Mouse (Mus musculus) mouse embryonic stem cell (cell line): ENCODE data around the gene Jph4.

Experiments used
- in situ Hi-C, 2 experiments: fragments of 300-500 bp; cut with MboI; formaldehyde crosslinking; loops; 1 replicate in 1 of 2; 3 replicates in 1 of 2; pipeline ENCODE4 v1.14.3; 2019 to 2020; ENCODE audit warnings: low sequenced_read_pairs in 2 of 2, low pct_unique_long_range_greater_than_20kb in 1 of 2, mixed read lengths in 1 of 2; ENCODE audit not compliant: unreplicated experiment in 1 of 2

Jph4 gene

GRCm38 (mm10) chr14:55116425-55117200 is at the start of gene Jph4:
Jph4 (minus strand) TSS chr14:55116935.
- in situ Hi-C loops = loop anchor here in 1 of 2 experiments (10.0 kb wide), 1 partner anchor 318 kb away; no protein-coding TSS in a partner anchor

GRCm38 (mm10) chr14:55164172-55164806 is 47.6 kb upstream of the Jph4 start:
- in situ Hi-C loops = no loop called here

GRCm38 (mm10) chr14:55162168-55162567 is 45.4 kb upstream of the Jph4 start:
- in situ Hi-C loops = no loop called here

- in situ Hi-C loops = no loop called here
These were observed 44.4 kb upstream of the Jph4 start for GRCm38 (mm10) chr14:55161098-55161634.

- in situ Hi-C loops = no loop called here
These were observed 43.7 kb upstream of the Jph4 start for GRCm38 (mm10) chr14:55160251-55161071.

- in situ Hi-C loops = no loop called here
These were observed 40.8 kb upstream of the Jph4 start for GRCm38 (mm10) chr14:55157322-55158065.

GRCm38 (mm10) chr14:55152951-55153481 is 36.3 kb upstream of the Jph4 start:
- in situ Hi-C loops = no loop called here

GRCm38 (mm10) chr14:55152174-55152573 is 35.4 kb upstream of the Jph4 start:
- in situ Hi-C loops = no loop called here

- in situ Hi-C loops = no loop called here
These were observed 34.2 kb upstream of the Jph4 start for GRCm38 (mm10) chr14:55150985-55151384.

GRCm38 (mm10) chr14:55149041-55149440 is 32.3 kb upstream of the Jph4 start:
- in situ Hi-C loops = loop anchor here in 1 of 2 experiments (10.0 kb wide), 1 partner anchor 66 kb away; no protein-coding TSS in a partner anchor

GRCm38 (mm10) chr14:55148363-55148915 is 31.7 kb upstream of the Jph4 start:
- in situ Hi-C loops = loop anchor here in 1 of 2 experiments (10.0 kb wide), 1 partner anchor 66 kb away; no protein-coding TSS in a partner anchor

- in situ Hi-C loops = loop anchor here in 1 of 2 experiments (10.0 kb wide), 1 partner anchor 68 kb away; no protein-coding TSS in a partner anchor
These were observed 30.2 kb upstream of the Jph4 start for GRCm38 (mm10) chr14:55146829-55147401.

GRCm38 (mm10) chr14:55146324-55146723 is 29.6 kb upstream of the Jph4 start:
- in situ Hi-C loops = loop anchor here in 1 of 2 experiments (10.0 kb wide), 1 partner anchor 68 kb away; no protein-coding TSS in a partner anchor

- in situ Hi-C loops = loop anchor here in 1 of 2 experiments (10.0 kb wide), 1 partner anchor 295 kb away; no protein-coding TSS in a partner anchor
These were observed 22.6 kb upstream of the Jph4 start for GRCm38 (mm10) chr14:55139313-55139712.

GRCm38 (mm10) chr14:55135676-55136075 is 18.9 kb upstream of the Jph4 start:
- in situ Hi-C loops = loop anchor here in 1 of 2 experiments (10.0 kb wide), 1 partner anchor 299 kb away; no protein-coding TSS in a partner anchor

GRCm38 (mm10) chr14:55126521-55126920 is 9.8 kb upstream of the Jph4 start:
- in situ Hi-C loops = loop anchor here in 1 of 2 experiments (10.0 kb wide), 2 partner anchors 88 to 328 kb away; no protein-coding TSS in a partner anchor

- in situ Hi-C loops = loop anchor here in 1 of 2 experiments (10.0 kb wide), 2 partner anchors 89 to 329 kb away; no protein-coding TSS in a partner anchor
These were observed 9.0 kb upstream of the Jph4 start for GRCm38 (mm10) chr14:55125711-55126110.
